27 mouse cellular contexts compared by ENCODE assay signal in genomic region chr1:147291119-147291518, GRCm38 (mm10).
"Had no signal": no experiment of that assay in that cellular context is flagged by ENCODE, and none has a peak within 500 bp of the region (broad histone marks: within the 10 kb centered on the region; RNA-seq: fewer than 3 reads in every experiment).

No protein-coding gene starts in this region.

- H3K27me3 ChIP-seq: heart, embryonic 13.5 days; heart, embryonic 15.5 days; hindbrain, embryonic 13.5 days; hindbrain, embryonic 15.5 days; kidney, embryonic 15.5 days; limb, embryonic 12.5 days; liver, embryonic 13.5 days; liver, embryonic 15.5 days had no signal

- H3K36me3 ChIP-seq: heart, embryonic 13.5 days; heart, embryonic 15.5 days; hindbrain, embryonic 13.5 days; hindbrain, embryonic 15.5 days; kidney, embryonic 15.5 days; limb, embryonic 12.5 days; liver, embryonic 13.5 days; liver, embryonic 15.5 days had no signal

- ATAC-seq: hindbrain, postnatal 0 days; intestine, embryonic 16.5 days; liver, postnatal 0 days had no signal

- H3K4me3 ChIP-seq: heart, embryonic 13.5 days; heart, embryonic 15.5 days; hindbrain, embryonic 13.5 days; hindbrain, embryonic 15.5 days; kidney, embryonic 15.5 days; limb, embryonic 12.5 days; liver, embryonic 13.5 days; liver, embryonic 15.5 days had no signal

- H3K9me3 ChIP-seq: heart, embryonic 13.5 days; heart, embryonic 15.5 days; hindbrain, embryonic 13.5 days; hindbrain, embryonic 15.5 days; kidney, embryonic 15.5 days; limb, embryonic 12.5 days; liver, embryonic 13.5 days; liver, embryonic 15.5 days had no signal

- DNase-seq: gastrocnemius, postnatal 10 days; gastrocnemius, postnatal 25 days; heart, adult 18-20 months; heart, postnatal 14 days; heart, postnatal 36 days; kidney, adult 11 months; kidney, adult 2 months; kidney, adult 9 months; kidney, postnatal 14 days; kidney, postnatal 36 days; left cerebral cortex, postnatal 4 days; liver; liver, embryonic 13.5 days; liver, postnatal 0 days; lung, adult 2 months had no signal

- H3K4me1 ChIP-seq: heart, embryonic 13.5 days; heart, embryonic 15.5 days; hindbrain, embryonic 13.5 days; hindbrain, embryonic 15.5 days; kidney, embryonic 15.5 days; limb, embryonic 12.5 days; liver, embryonic 13.5 days; liver, embryonic 15.5 days had no signal

- H3K9ac ChIP-seq: heart, embryonic 13.5 days; heart, embryonic 15.5 days; hindbrain, embryonic 13.5 days; hindbrain, embryonic 15.5 days; kidney, embryonic 15.5 days; limb, embryonic 12.5 days; liver, embryonic 13.5 days; liver, embryonic 15.5 days; liver, postnatal 0 days had no signal

- H3K4me2 ChIP-seq: heart, embryonic 11.5 days; heart, embryonic 13.5 days; heart, embryonic 15.5 days; hindbrain, embryonic 13.5 days; hindbrain, embryonic 15.5 days; kidney, embryonic 15.5 days; limb, embryonic 12.5 days; liver, embryonic 11.5 days; liver, embryonic 13.5 days; liver, embryonic 15.5 days had no signal

- H3K27ac ChIP-seq: heart, embryonic 13.5 days; heart, embryonic 15.5 days; hindbrain, embryonic 13.5 days; hindbrain, embryonic 15.5 days; hindbrain, postnatal 0 days; kidney, embryonic 15.5 days; kidney, postnatal 0 days; limb, embryonic 12.5 days; liver, embryonic 13.5 days; liver, embryonic 15.5 days had no signal
